In the genomic region with DNA sequence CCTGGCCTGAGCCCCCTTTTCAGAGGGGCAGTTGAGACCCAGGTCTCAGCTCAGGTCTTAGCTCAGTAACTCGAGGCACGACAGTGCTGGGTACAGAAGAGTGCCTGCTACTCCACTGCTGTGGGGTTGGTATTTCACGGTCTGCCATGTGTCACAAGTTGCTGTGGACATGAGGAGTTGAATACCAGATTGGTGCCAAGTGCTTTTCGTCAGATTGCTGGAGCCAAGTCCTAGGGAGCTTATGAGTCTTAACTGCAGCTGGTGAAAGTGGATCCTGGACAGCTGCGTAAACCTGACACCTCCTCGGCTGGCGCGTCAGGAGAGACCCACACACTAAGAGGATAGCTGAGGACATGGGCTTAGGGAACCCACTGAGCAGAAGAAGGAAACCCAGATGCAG, we compare ENCODE assay signal across 12 mouse cellular contexts. TPM values are rescaled to one million over a fixed set of nuclear protein-coding genes. Genes with fewer than 3 reads are reported as not detected.
A peak's percentile ranks its signal among the peaks of the same experiment; 100 is the strongest.
DNase-seq lines count a peak whose midpoint lies in the region; ATAC-seq and TF ChIP-seq lines count a peak whose summit lies in the region.
"Had no signal": no experiment of that assay in that cellular context is flagged by ENCODE, and none has a peak within 500 bp of the region (broad histone marks: within the 10 kb centered on the region; RNA-seq: fewer than 3 reads in every experiment).

No protein-coding gene starts in this region.

- intact Hi-C loops in gastrocnemius, adult 2 months (cut with DNase I), result no loop called here
- intact Hi-C loops in heart, postnatal 10 days (cut with DNase I), result no loop called here

- H3K27me3 ChIP-seq in kidney, embryonic 14.5 days (ENCODE audit: control insufficient read depth, insufficient read depth, low read length), result no peaks in the 10 kb centered on the region
- H3K27me3 ChIP-seq: embryonic facial prominence, embryonic 13.5 days had no signal

- no peak overlapping the region for H3K4me2 ChIP-seq in kidney, embryonic 14.5 days (replicated peaks; ENCODE audit: low read depth, low read length)
- H3K4me2 ChIP-seq: embryonic facial prominence, embryonic 13.5 days had no signal

- peak; percentile 75 for ATAC-seq in kidney, embryonic 14.5 days (ENCODE audit: low FRiP score, low TSS enrichment)

- H3K4me1 ChIP-seq in kidney, embryonic 14.5 days (ENCODE audit: control insufficient read depth, insufficient read depth, low read length), result no peaks in the 10 kb centered on the region
- H3K4me1 ChIP-seq: embryonic facial prominence, embryonic 13.5 days had no signal

- no peak overlapping the region for H3K27ac ChIP-seq in kidney, embryonic 14.5 days (ENCODE audit: low read depth, low read length)
- peak overlapping the region; percentile 71 for H3K27ac ChIP-seq in gastrocnemius, adult 2 months
- H3K27ac ChIP-seq: embryonic facial prominence, embryonic 13.5 days; liver, embryonic 14.5 days had no signal

- 41% methylated on average over 8 of the region's 8 CpGs for WGBS in kidney, embryonic 14.5 days

- DNase-seq in kidney, adult 18-20 months, result no peak
- DNase-seq in gastrocnemius, adult 2 months, result peak; percentile 84
- DNase-seq in heart, postnatal 10 days, result peak; percentile 83 to 85
- peak; percentile 48 for DNase-seq in lung, postnatal 14 days
- no peak for DNase-seq in adrenal gland, postnatal 10 days
- DNase-seq in kidney, adult 11 months, result no peak
- no peak for DNase-seq in spleen, postnatal 10 days (ENCODE audit: low spot score in 2 of 2)
- DNase-seq: kidney, postnatal 4 days had no signal

- no peak overlapping the region for H3K4me3 ChIP-seq in kidney, embryonic 14.5 days (ENCODE audit: low read length)
- no peak overlapping the region for H3K4me3 ChIP-seq in gastrocnemius, adult 2 months
- H3K4me3 ChIP-seq: embryonic facial prominence, embryonic 13.5 days had no signal

- peaks cover 6% of the 10 kb centered on the region for H3K36me3 ChIP-seq in kidney, embryonic 14.5 days (ENCODE audit: control insufficient read depth, insufficient read depth, low read length)

- H3K9me3 ChIP-seq in kidney, embryonic 14.5 days (ENCODE audit: control insufficient read depth, low read length), result no peaks in the 10 kb centered on the region; the same call in 1 of the 2 replicates
- H3K9me3 ChIP-seq: embryonic facial prominence, embryonic 13.5 days had no signal

- TF ChIP-seq CTCF in gastrocnemius, adult 2 months (IDR thresholded peaks at IDR 0.05), result no peak

- H3K9ac ChIP-seq in kidney, embryonic 14.5 days (ENCODE audit: low read depth, low read length), result no peak overlapping the region
- H3K9ac ChIP-seq: embryonic facial prominence, embryonic 13.5 days; liver, embryonic 14.5 days had no signal

RNA-seq across cellular contexts. Expression of a gene that starts 15.7 kb away (rescaled TPM):
- 5.3 and 7.9 TPM in 2 replicates for polyA plus RNA-seq in kidney, embryonic 14.5 days (2014; fragmentation: Nextera tagmentation; extraction: Ambion mirVana)
- total RNA-seq in gastrocnemius, adult 2 months (2021), result 1 to 10 TPM; 1.1 to 1.3 TPM
- 10 to 100 TPM in 1 of 2 experiments, 1 to 10 TPM in 1; 6.7 to 19.2 TPM for total RNA-seq in heart, postnatal 10 days (2021)
- total RNA-seq in adrenal gland, postnatal 10 days (2021), result 1 to 10 TPM; 1.5 to 2.0 TPM
- total RNA-seq: monocyte, adult 5-6 weeks had no signal

RNA-seq across cellular contexts. Expression of a gene that starts 37.2 kb away (rescaled TPM):
- polyA plus RNA-seq in kidney, embryonic 14.5 days (2014; fragmentation: Nextera tagmentation; extraction: Ambion mirVana), result 2.3 and 2.9 TPM in 2 replicates
- total RNA-seq in gastrocnemius, adult 2 months (2021), result 1 to 10 TPM; 4.6 to 8.6 TPM
- 1 to 10 TPM; 3.4 to 6.7 TPM for total RNA-seq in heart, postnatal 10 days (2021)
- 10 to 100 TPM; 12.9 to 13.4 TPM for total RNA-seq in adrenal gland, postnatal 10 days (2021)

RNA-seq across cellular contexts. Expression of a gene that starts 44.8 kb away (rescaled TPM):
- 27.1 and 36.4 TPM in 2 replicates for polyA plus RNA-seq in kidney, embryonic 14.5 days (2014; fragmentation: Nextera tagmentation; extraction: Ambion mirVana)
- total RNA-seq in gastrocnemius, adult 2 months (2021), result 1 to 10 TPM; 2.0 to 2.3 TPM
- 1 to 10 TPM; 3.3 to 5.4 TPM for total RNA-seq in heart, postnatal 10 days (2021)
- total RNA-seq in adrenal gland, postnatal 10 days (2021), result 1 to 10 TPM; 7.1 to 9.5 TPM

Comparison
In these comparisons a context has a peak if more than half of its experiments do, and no peak if none do; other contexts are left out.
1. DNase-seq: peak in gastrocnemius, adult 2 months (single experiment), heart, postnatal 10 days (2 of 2) and lung, postnatal 14 days (single experiment); none in kidney, adult 18-20 months (single experiment), adrenal gland, postnatal 10 days (single experiment), kidney, adult 11 months (single experiment) and spleen, postnatal 10 days (0 of 2).